Mouse (Mus musculus): Measurements from ENCODE around the gene Thoc5. TPM values are rescaled to one million over a fixed set of nuclear protein-coding genes. Genes with fewer than 3 reads are reported as not detected.

Gene Thoc5
- polyA plus RNA-seq, 2 experiments, result 15.9 to 17.2 TPM

DNA sequence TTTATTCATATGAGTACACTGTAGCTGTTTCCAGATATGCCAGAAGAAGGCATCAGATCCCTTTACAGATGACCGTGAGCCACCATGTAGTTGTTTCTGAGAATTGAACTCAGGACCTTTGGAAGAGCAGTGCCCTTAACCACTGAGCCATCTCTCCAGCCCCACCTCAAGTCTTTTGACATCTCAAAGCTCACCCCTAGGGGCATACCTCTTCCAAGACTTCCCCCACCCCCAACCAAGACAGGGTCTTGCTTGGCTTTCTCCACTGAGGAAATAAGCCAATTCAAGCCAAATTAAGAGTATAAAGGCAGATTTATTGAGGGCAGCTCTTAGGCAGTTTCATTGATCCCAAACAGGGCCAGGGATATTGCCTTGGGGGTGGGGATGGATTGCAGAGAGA lies 32.4 kb upstream of the Thoc5 start:
- Histone ChIP-seq H3K4me2 (ENCODE audit: low read depth) (no peak overlapping the region), H3K27ac (no peak overlapping the region), H3K27me3 (ENCODE audit: control insufficient read depth, insufficient read depth, low read length) (no peaks in the 10 kb centered on the region; the same call in none of the 2 replicates)

DNA sequence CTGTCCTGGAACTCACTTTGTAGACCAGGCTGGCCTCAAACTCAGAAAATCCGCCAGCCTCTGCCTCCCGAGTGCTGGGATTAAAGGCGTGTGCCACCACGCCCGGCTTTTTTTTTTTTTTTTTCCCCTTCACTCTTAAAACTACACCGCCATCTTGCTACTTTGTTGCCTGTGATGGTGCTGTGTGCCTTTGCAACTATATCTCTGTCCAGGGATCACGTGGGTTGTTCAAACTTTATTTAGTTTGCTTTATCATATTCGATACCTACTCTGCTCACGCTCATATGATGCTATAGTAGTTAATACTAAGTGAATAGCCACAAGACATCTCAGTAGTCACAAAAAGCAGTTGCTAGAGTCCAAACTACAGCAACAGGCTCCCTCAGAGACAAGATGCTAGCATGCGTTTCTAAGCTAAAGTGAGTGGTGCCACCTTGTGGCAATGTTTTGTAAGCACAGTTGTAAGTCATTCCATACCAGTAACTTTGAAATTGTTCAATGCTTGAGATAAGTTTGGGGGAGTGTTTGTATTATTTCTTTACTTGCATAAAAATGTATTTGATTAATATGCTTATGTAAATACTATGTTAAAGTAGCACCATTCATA lies 29.4 kb upstream of the Thoc5 start:
- 24% methylated on average over 10 of the region's 10 CpGs for WGBS (ENCODE audit: insufficient replicate concordance)
- H3K4me3 ChIP-seq (ENCODE audit: insufficient read depth in 1 of 2, low read depth in 2 of 2, low read length in 2 of 2), result no peak overlapping the region
- peak in 2 of 3 experiments; percentile 46 to 50 for DNase-seq (ENCODE audit: low read depth in 3 of 3, low spot score in 3 of 3)
- TF ChIP-seq CTCF (IDR thresholded peaks at IDR 0.05; ENCODE audit: low read depth) (peak; percentile 82), EP300 (IDR thresholded peaks at IDR 0.05; ENCODE audit: low read depth) (no peak)
- no peaks in the 10 kb centered on the region; the same call in 1 of the 2 replicates for H3K27me3 ChIP-seq (ENCODE audit: control insufficient read depth, insufficient read depth, low read length)
- H3K9me3 ChIP-seq (ENCODE audit: control insufficient read depth, low read length), result no peaks in the 10 kb centered on the region
- no peak overlapping the region for H3K4me2 ChIP-seq (ENCODE audit: low read depth)
- H3K9ac ChIP-seq (replicated peaks), result no peak overlapping the region
- H3K36me3 ChIP-seq (replicated peaks; ENCODE audit: control insufficient read depth, insufficient read depth, low read depth), result no peaks in the 10 kb centered on the region
- no peaks in the 10 kb centered on the region; a peak in 1 of 4 replicates for H3K4me1 ChIP-seq (replicated peaks; ENCODE audit: control insufficient read depth in 2 of 2, insufficient read depth in 2 of 2, low read length in 1 of 2)
- no peak for ATAC-seq (ENCODE audit: insufficient read depth)
- H3K27ac ChIP-seq, result no peak overlapping the region

More for the DNA sequence above, 32.4 kb upstream of the Thoc5 start:
- WGBS (ENCODE audit: insufficient replicate concordance), result 74% methylated on average over 1 of the region's 1 CpGs
- TF ChIP-seq EP300 (IDR thresholded peaks at IDR 0.05; ENCODE audit: low read depth) (no peak), CTCF (IDR thresholded peaks at IDR 0.05; ENCODE audit: low read depth) (no peak)
- Histone ChIP-seq H3K9me3 (ENCODE audit: control insufficient read depth, low read length) (no peaks in the 10 kb centered on the region), H3K4me1 (replicated peaks; ENCODE audit: control insufficient read depth in 2 of 2, insufficient read depth in 2 of 2, low read length in 1 of 2) (no peaks in the 10 kb centered on the region; a peak in 1 of 4 replicates), H3K9ac (replicated peaks) (no peak overlapping the region), H3K36me3 (replicated peaks; ENCODE audit: control insufficient read depth, insufficient read depth, low read depth) (no peaks in the 10 kb centered on the region), H3K4me3 (ENCODE audit: insufficient read depth in 1 of 2, low read depth in 2 of 2, low read length in 2 of 2) (no peak overlapping the region)
- no peak for DNase-seq (ENCODE audit: low read depth in 3 of 3, low spot score in 3 of 3)
- ATAC-seq (ENCODE audit: insufficient read depth), result no peak

DNA sequence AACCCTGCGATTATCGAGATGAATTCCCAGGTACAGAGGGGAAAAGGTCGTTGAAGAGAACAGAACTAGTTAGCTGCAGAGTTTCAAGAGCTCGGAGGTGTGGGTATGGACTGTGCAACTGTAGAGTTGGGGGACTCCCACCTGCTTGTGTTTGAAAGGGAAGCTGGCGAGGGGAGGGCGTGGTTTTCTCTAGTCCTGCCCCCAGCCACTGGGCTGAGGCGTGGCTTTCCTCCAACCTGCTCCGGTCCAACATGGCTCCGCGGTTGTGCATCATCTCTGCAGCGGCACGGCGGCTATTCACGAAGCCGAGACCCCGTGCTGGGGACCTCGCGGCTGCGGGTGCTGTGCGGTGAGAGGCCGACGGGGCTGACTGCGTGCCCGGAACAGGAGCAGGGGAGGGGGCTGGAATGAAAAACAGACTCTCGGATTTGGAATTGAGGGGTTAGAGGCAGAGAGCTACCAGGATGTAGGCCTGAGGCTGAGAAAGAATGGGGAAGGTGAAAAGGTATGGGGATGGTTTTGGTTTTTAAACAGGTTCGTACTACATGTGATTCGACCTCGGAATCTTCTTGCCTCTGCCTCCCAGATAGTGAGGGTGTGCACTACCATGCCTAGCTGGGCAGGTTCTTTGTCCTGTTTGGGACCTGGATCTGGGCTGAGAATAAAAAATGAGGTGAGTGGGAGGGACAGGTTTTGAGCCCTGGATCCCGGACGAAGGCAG lies 21.2 kb upstream of the Thoc5 start, which contains the start of gene Nipsnap1:
Gene Nipsnap1 (plus strand): TSS at position 197 of the 721 bp plus-strand sequence.
- peak within 1 kb of the TSS; percentile 80 for H3K4me2 ChIP-seq (ENCODE audit: low read depth)
- 2% methylated on average over 30 of the region's 30 CpGs for WGBS (ENCODE audit: insufficient replicate concordance)

GRCm38 (mm10) chr11:4874551-4874950 lies 20.6 kb upstream of the Thoc5 start:
- Histone ChIP-seq H3K9me3 (ENCODE audit: control insufficient read depth, low read length) (no peaks in the 10 kb centered on the region), H3K4me2 (ENCODE audit: low read depth) (peak overlapping the region; percentile 80), H3K36me3 (replicated peaks; ENCODE audit: control insufficient read depth, insufficient read depth, low read depth) (no peaks in the 10 kb centered on the region), H3K27ac (peak overlapping the region; percentile 4; the same call in 1 of the 2 replicates), H3K27me3 (ENCODE audit: control insufficient read depth, insufficient read depth, low read length) (no peaks in the 10 kb centered on the region), H3K4me3 (ENCODE audit: insufficient read depth in 1 of 2, low read depth in 2 of 2, low read length in 2 of 2) (peak overlapping the region; percentile 63 to 64), H3K9ac (replicated peaks) (peak overlapping the region; percentile 51), H3K4me1 (replicated peaks; ENCODE audit: control insufficient read depth in 2 of 2, insufficient read depth in 2 of 2, low read length in 1 of 2) (peaks cover 7 to 17% of the 10 kb centered on the region in 2 experiments)
- TF ChIP-seq CTCF (IDR thresholded peaks at IDR 0.05; ENCODE audit: low read depth) (no peak), EP300 (IDR thresholded peaks at IDR 0.05; ENCODE audit: low read depth) (no peak)
- DNase-seq (ENCODE audit: low read depth in 3 of 3, low spot score in 3 of 3) (peak in 1 of 3 experiments; percentile 34), ATAC-seq (ENCODE audit: insufficient read depth) (peak; percentile 73)
- WGBS (ENCODE audit: insufficient replicate concordance), result 12% methylated on average over 10 of the region's 10 CpGs

More for the DNA sequence above, 21.2 kb upstream of the Thoc5 start, which contains the start of gene Nipsnap1:
- Histone ChIP-seq H3K36me3 (replicated peaks; ENCODE audit: control insufficient read depth, insufficient read depth, low read depth) (no peaks in the 10 kb centered on the region), H3K9me3 (ENCODE audit: control insufficient read depth, low read length) (no peaks in the 10 kb centered on the region), H3K4me1 (replicated peaks; ENCODE audit: control insufficient read depth in 2 of 2, insufficient read depth in 2 of 2, low read length in 1 of 2) (peaks cover 7 to 16% of the 10 kb centered on the region in 2 experiments), H3K27ac (peak within 1 kb of the TSS; percentile 4; the same call in 1 of the 2 replicates), H3K4me3 (ENCODE audit: insufficient read depth in 1 of 2, low read depth in 2 of 2, low read length in 2 of 2) (peak within 1 kb of the TSS; percentile 63 to 64), H3K9ac (replicated peaks) (peak within 1 kb of the TSS; percentile 51), H3K27me3 (ENCODE audit: control insufficient read depth, insufficient read depth, low read length) (no peaks in the 10 kb centered on the region)
- TF ChIP-seq EP300 (IDR thresholded peaks at IDR 0.05; ENCODE audit: low read depth) (no peak), CTCF (IDR thresholded peaks at IDR 0.05; ENCODE audit: low read depth) (no peak)
- DNase-seq (ENCODE audit: low read depth in 3 of 3, low spot score in 3 of 3) (peak in 2 of 3 experiments; percentile 52 to 61), ATAC-seq (ENCODE audit: insufficient read depth) (peak; percentile 77)

- no peak for TF ChIP-seq EP300 (IDR thresholded peaks at IDR 0.05; ENCODE audit: low read depth)
- TF ChIP-seq CTCF (IDR thresholded peaks at IDR 0.05; ENCODE audit: low read depth), result no peak
- 62% methylated on average over 4 of the region's 4 CpGs for WGBS (ENCODE audit: insufficient replicate concordance)
- Histone ChIP-seq H3K4me2 (ENCODE audit: low read depth) (no peak overlapping the region), H3K4me1 (replicated peaks; ENCODE audit: control insufficient read depth in 2 of 2, insufficient read depth in 2 of 2, low read length in 1 of 2) (peaks cover 0 to 6% of the 10 kb centered on the region in 2 experiments; a peak in 2 of 4 replicates), H3K4me3 (ENCODE audit: insufficient read depth in 1 of 2, low read depth in 2 of 2, low read length in 2 of 2) (no peak overlapping the region), H3K9ac (replicated peaks) (no peak overlapping the region), H3K9me3 (ENCODE audit: control insufficient read depth, low read length) (no peaks in the 10 kb centered on the region), H3K36me3 (replicated peaks; ENCODE audit: control insufficient read depth, insufficient read depth, low read depth) (no peaks in the 10 kb centered on the region), H3K27ac (no peak overlapping the region), H3K27me3 (ENCODE audit: control insufficient read depth, insufficient read depth, low read length) (no peaks in the 10 kb centered on the region)
- ATAC-seq (ENCODE audit: insufficient read depth) (no peak), DNase-seq (ENCODE audit: low read depth in 3 of 3, low spot score in 3 of 3) (no peak)
These were observed 14.0 kb upstream of the Thoc5 start for GRCm38 (mm10) chr11:4881087-4881486.

Data from liver, embryonic 14.5 days (tissue).